Mouse (Mus musculus) neural tube, embryonic 12.5 days (tissue): Measurements from ENCODE around the gene Dio1. TPM values are rescaled to one million over a fixed set of nuclear protein-coding genes. Genes with fewer than 3 reads are reported as not detected.

Experiments
- ATAC-seq: fragments of 200-750 bp; cut with Nextera tagmentation; 2 replicates; pipeline ENCODE4 v1.8.0; 2017; ENCODE audit warnings: low read depth, mild to moderate bottlenecking, moderate TSS enrichment, moderate library complexity; ENCODE audit not compliant: low FRiP score
- H3K27ac ChIP-seq: fragments of 300-500 bp; sonication (generic); 2 replicates; pipeline ENCODE4 v1.5.1; 2016
- H3K27me3 ChIP-seq: fragments of 300-500 bp; sonication (generic); replicated peaks from 2 replicates; pipeline ENCODE4 v1.6.1; 2016; ENCODE audit warnings: mild to moderate bottlenecking
- H3K36me3 ChIP-seq: fragments of 300-500 bp; sonication (generic); 2 replicates; pipeline ENCODE4 v1.6.1; 2016; ENCODE audit warnings: mild to moderate bottlenecking
- H3K4me1 ChIP-seq: fragments of 300-500 bp; sonication (generic); 2 replicates; pipeline ENCODE4 v1.6.1; 2016
- H3K4me2 ChIP-seq: fragments of 300-500 bp; sonication (generic); replicated peaks from 2 replicates; pipeline ENCODE4 v1.6.1; 2016; ENCODE audit warnings: mild to moderate bottlenecking
- H3K4me3 ChIP-seq: fragments of 300-500 bp; sonication (generic); 2 replicates; pipeline ENCODE4 v1.5.1; 2016
- H3K9ac ChIP-seq: fragments of 300-500 bp; sonication (generic); 2 replicates; pipeline ENCODE4 v1.6.1; 2016; ENCODE audit warnings: mild to moderate bottlenecking
- H3K9me3 ChIP-seq: fragments of 300-500 bp; sonication (generic); 2 replicates; pipeline ENCODE4 v1.6.1; 2016; ENCODE audit warnings: mild to moderate bottlenecking
- WGBS: fragments of 180-500 bp; shearing (Covaris S2); methylation state at CpG from one replicate; pipeline ENCODE4 v1.1.7; 2016; 5-methylcytosine and 5-hydroxymethylcytosine counted together
- polyA plus RNA-seq: library from polyadenylated mRNA; unstranded; fragments of >200 nt; fragmentation: Nextera tagmentation; extraction: Ambion mirVana; gene quantifications from 2 replicates; pipeline ENCODE4 v1.2.1, GENCODE M21; 2016

The Dio1 gene
- not detected in 2 replicates for polyA plus RNA-seq

- H3K4me2 ChIP-seq, result no peak within 1 kb of the TSS
- H3K27ac ChIP-seq, result no peak within 1 kb of the TSS
- ATAC-seq, result no peak
- no peaks in the 10 kb centered on the region for H3K9me3 ChIP-seq
- H3K4me3 ChIP-seq, result no peak within 1 kb of the TSS
- no peak within 1 kb of the TSS for H3K9ac ChIP-seq
- no peaks in the 10 kb centered on the region for H3K36me3 ChIP-seq
- 63% methylated on average over 6 of the region's 6 CpGs for WGBS
- no peaks in the 10 kb centered on the region for H3K27me3 ChIP-seq
- H3K4me1 ChIP-seq, result no peaks in the 10 kb centered on the region
Measured at GRCm38 (mm10) chr4:107306966-107307365, at the start of gene Dio1. Gene Dio1 (minus strand): TSS chr4:107307169.

- Histone ChIP-seq H3K27ac (peak overlapping the region; percentile 57), H3K4me3 (no peak overlapping the region), H3K27me3 (no peaks in the 10 kb centered on the region), H3K4me1 (peaks cover 14% of the 10 kb centered on the region), H3K9ac (no peak overlapping the region), H3K4me2 (0 out of 2 replicates have a peak overlapping the region, but pooled peaks have one; percentile 18), H3K9me3 (no peaks in the 10 kb centered on the region), H3K36me3 (peaks cover 8% of the 10 kb centered on the region; the same call in 1 of the 2 replicates)
- WGBS, result 5% methylated on average over 4 of the region's 4 CpGs
- peak; percentile 88 for ATAC-seq
Measured at GRCm38 (mm10) chr4:107354543-107354942, 47.6 kb upstream of the Dio1 start.

- no peaks in the 10 kb centered on the region for H3K9me3 ChIP-seq
- no peaks in the 10 kb centered on the region for H3K27me3 ChIP-seq
- no peak overlapping the region for H3K4me3 ChIP-seq
- 62% methylated on average over 5 of the region's 5 CpGs for WGBS
- peaks cover 14% of the 10 kb centered on the region for H3K4me1 ChIP-seq
- H3K36me3 ChIP-seq, result peaks cover 8% of the 10 kb centered on the region; the same call in 1 of the 2 replicates
- 0 out of 2 replicates have a peak overlapping the region, but pooled peaks have one; percentile 18 for H3K4me2 ChIP-seq
- no peak overlapping the region for H3K9ac ChIP-seq
- peak; percentile 59 for ATAC-seq
- H3K27ac ChIP-seq, result peak overlapping the region; percentile 57
Measured at GRCm38 (mm10) chr4:107354126-107354525, 47.2 kb upstream of the Dio1 start.

- ATAC-seq, result peak; percentile 4; the same call in 1 of the 2 replicates
- no peak overlapping the region for H3K4me3 ChIP-seq
- peaks cover 8% of the 10 kb centered on the region; the same call in 1 of the 2 replicates for H3K36me3 ChIP-seq
- peaks cover 18% of the 10 kb centered on the region for H3K4me1 ChIP-seq
- H3K27ac ChIP-seq, result peak overlapping the region; percentile 57
- 87% methylated on average over 3 of the region's 3 CpGs for WGBS
- H3K9ac ChIP-seq, result no peak overlapping the region
- H3K9me3 ChIP-seq, result no peaks in the 10 kb centered on the region
- H3K4me2 ChIP-seq, result no peak overlapping the region
- no peaks in the 10 kb centered on the region for H3K27me3 ChIP-seq
Measured at GRCm38 (mm10) chr4:107353612-107354011, 46.6 kb upstream of the Dio1 start.

- H3K4me1 ChIP-seq, result peaks cover 20% of the 10 kb centered on the region
- no peaks in the 10 kb centered on the region for H3K9me3 ChIP-seq
- H3K36me3 ChIP-seq, result peaks cover 8% of the 10 kb centered on the region; the same call in 1 of the 2 replicates
- H3K9ac ChIP-seq, result no peak overlapping the region
- H3K27me3 ChIP-seq, result no peaks in the 10 kb centered on the region
- H3K27ac ChIP-seq, result no peak overlapping the region
- no peak overlapping the region for H3K4me2 ChIP-seq
- no peak overlapping the region for H3K4me3 ChIP-seq
- ATAC-seq, result no peak
Measured at GRCm38 (mm10) chr4:107351368-107351767, 44.4 kb upstream of the Dio1 start.

- H3K4me1 ChIP-seq, result peaks cover 16% of the 10 kb centered on the region
- no peak overlapping the region for H3K27ac ChIP-seq
- no peak overlapping the region for H3K4me2 ChIP-seq
- peaks cover 8% of the 10 kb centered on the region; the same call in 1 of the 2 replicates for H3K36me3 ChIP-seq
- WGBS, result 74% methylated on average over 8 of the region's 8 CpGs
- no peak for ATAC-seq
- no peaks in the 10 kb centered on the region for H3K9me3 ChIP-seq
- H3K27me3 ChIP-seq, result no peaks in the 10 kb centered on the region
- no peak overlapping the region for H3K4me3 ChIP-seq
- H3K9ac ChIP-seq, result no peak overlapping the region
Measured at GRCm38 (mm10) chr4:107349311-107350008, 42.5 kb upstream of the Dio1 start.

- Histone ChIP-seq H3K9me3 (no peaks in the 10 kb centered on the region), H3K27me3 (no peaks in the 10 kb centered on the region), H3K27ac (no peak overlapping the region), H3K4me3 (no peak overlapping the region), H3K4me2 (no peak overlapping the region; the same call in 1 of the 2 replicates), H3K4me1 (peaks cover 9% of the 10 kb centered on the region), H3K36me3 (peaks cover 8% of the 10 kb centered on the region; the same call in 1 of the 2 replicates), H3K9ac (no peak overlapping the region)
- peak; percentile 37; the same call in 1 of the 2 replicates for ATAC-seq
- WGBS, result 73% methylated on average over 20 of the region's 20 CpGs
Measured at GRCm38 (mm10) chr4:107348529-107349310, 41.8 kb upstream of the Dio1 start.

GRCm38 (mm10) chr4:107347221-107347620, 40.3 kb upstream of the Dio1 start:
- no peaks in the 10 kb centered on the region for H3K27me3 ChIP-seq
- peaks cover 7% of the 10 kb centered on the region for H3K4me1 ChIP-seq
- 75% methylated on average over 6 of the region's 6 CpGs for WGBS
- H3K36me3 ChIP-seq, result peaks cover 8% of the 10 kb centered on the region; the same call in 1 of the 2 replicates
- no peak overlapping the region for H3K27ac ChIP-seq
- no peak overlapping the region for H3K9ac ChIP-seq
- H3K4me3 ChIP-seq, result no peak overlapping the region
- H3K4me2 ChIP-seq, result no peak overlapping the region
- ATAC-seq, result no peak
- no peaks in the 10 kb centered on the region for H3K9me3 ChIP-seq

- Histone ChIP-seq H3K9ac (no peak overlapping the region), H3K27me3 (no peaks in the 10 kb centered on the region), H3K9me3 (no peaks in the 10 kb centered on the region), H3K4me2 (no peak overlapping the region), H3K4me3 (no peak overlapping the region), H3K36me3 (0 out of 2 replicates have a peak, but pooled peaks cover 3% of the 10 kb centered on the region), H3K4me1 (peaks cover 12% of the 10 kb centered on the region), H3K27ac (no peak overlapping the region)
- ATAC-seq, result no peak
- WGBS, result 81% methylated on average over 7 of the region's 7 CpGs
Measured at GRCm38 (mm10) chr4:107344612-107345011, 37.6 kb upstream of the Dio1 start.

- Histone ChIP-seq H3K27me3 (no peaks in the 10 kb centered on the region), H3K36me3 (no peaks in the 10 kb centered on the region), H3K4me3 (no peak overlapping the region), H3K4me2 (no peak overlapping the region), H3K27ac (no peak overlapping the region), H3K4me1 (0 out of 2 replicates have a peak, but pooled peaks cover 5% of the 10 kb centered on the region), H3K9ac (no peak overlapping the region), H3K9me3 (no peaks in the 10 kb centered on the region)
- WGBS, result 33% methylated on average over 5 of the region's 5 CpGs
- no peak for ATAC-seq
Measured at GRCm38 (mm10) chr4:107341354-107341753, 34.4 kb upstream of the Dio1 start.

GRCm38 (mm10) chr4:107337455-107337854, 30.5 kb upstream of the Dio1 start:
- Histone ChIP-seq H3K36me3 (no peaks in the 10 kb centered on the region), H3K27ac (no peak overlapping the region), H3K4me1 (0 out of 2 replicates have a peak, but pooled peaks cover 5% of the 10 kb centered on the region), H3K9me3 (no peaks in the 10 kb centered on the region), H3K4me3 (no peak overlapping the region), H3K27me3 (no peaks in the 10 kb centered on the region), H3K4me2 (no peak overlapping the region), H3K9ac (no peak overlapping the region)
- ATAC-seq, result no peak
- 91% methylated on average over 5 of the region's 5 CpGs for WGBS

GRCm38 (mm10) chr4:107336356-107336755, 29.4 kb upstream of the Dio1 start:
- 78% methylated on average over 8 of the region's 8 CpGs for WGBS
- Histone ChIP-seq H3K9me3 (no peaks in the 10 kb centered on the region), H3K27ac (no peak overlapping the region), H3K27me3 (no peaks in the 10 kb centered on the region), H3K4me1 (no peaks in the 10 kb centered on the region), H3K9ac (no peak overlapping the region), H3K36me3 (no peaks in the 10 kb centered on the region), H3K4me2 (no peak overlapping the region), H3K4me3 (no peak overlapping the region)
- no peak for ATAC-seq
